Mouse (Mus musculus) heart, postnatal 0 days (tissue): ENCODE measurements around the gene Nol4l.

ENCODE experiments used
- CTCF ChIP-seq: IDR thresholded peaks from 2 replicates; pipeline ENCODE4 v1.5.1; 2016; ENCODE audit warnings: antibody characterized with exemption, control low read depth, low read depth
- EP300 ChIP-seq: IDR thresholded peaks from 2 replicates; pipeline ENCODE4 v1.6.1; 2016; ENCODE audit warnings: antibody characterized with exemption, low read depth

- TF ChIP-seq CTCF, result no peak
- TF ChIP-seq EP300, result no peak
These were observed 87.1 kb downstream of the Nol4l start for GRCm38 (mm10) chr2:153442720-153443119.
